18 mouse cellular contexts compared by ENCODE assay signal in the genomic region with DNA sequence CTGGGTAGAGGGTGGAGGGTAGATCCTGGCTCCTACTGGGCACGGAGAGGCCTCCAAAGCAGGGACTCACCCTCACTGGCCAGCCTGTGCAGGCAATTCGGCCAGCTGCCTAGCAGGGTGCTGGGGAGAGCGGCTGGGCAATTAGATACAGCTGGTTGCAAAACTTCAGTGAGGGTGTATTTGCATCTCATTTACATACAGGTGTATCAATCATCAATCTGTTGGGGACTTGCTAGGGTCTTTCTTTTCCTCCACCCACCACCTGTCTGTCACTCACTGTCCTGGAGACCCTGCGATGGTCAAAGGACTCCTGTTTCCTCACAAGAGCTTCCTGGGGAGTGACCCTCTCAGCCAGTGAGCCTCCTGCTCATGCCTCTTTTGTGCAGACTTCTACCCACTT.
DNase-seq lines count a peak whose midpoint lies in the region; ATAC-seq and TF ChIP-seq lines count a peak whose summit lies in the region.
"Had no signal": no experiment of that assay in that cellular context is flagged by ENCODE, and none has a peak within 500 bp of the region (broad histone marks: within the 10 kb centered on the region; RNA-seq: fewer than 3 reads in every experiment).

No protein-coding gene starts in this region.

- peaks cover 11% of the 10 kb centered on the region for H3K27me3 ChIP-seq in kidney, embryonic 15.5 days
- H3K27me3 ChIP-seq in kidney, adult 2 months (replicated peaks; ENCODE audit: control insufficient read depth, insufficient read depth, low read length), result no peaks in the 10 kb centered on the region
- no peaks in the 10 kb centered on the region for H3K27me3 ChIP-seq in MEL (ENCODE audit: control insufficient read depth in 1 of 2, insufficient read depth in 2 of 2, low read length in 2 of 2)
- no peaks in the 10 kb centered on the region for H3K27me3 ChIP-seq in forebrain, embryonic 11.5 days (ENCODE audit: control insufficient read depth, insufficient read depth, low read length)
- H3K27me3 ChIP-seq in liver, embryonic 13.5 days, result no peaks in the 10 kb centered on the region
- no peaks in the 10 kb centered on the region for H3K27me3 ChIP-seq in cerebellum, adult 2 months (ENCODE audit: control insufficient read depth, insufficient read depth, low read length)
- H3K27me3 ChIP-seq: embryonic facial prominence, embryonic 15.5 days; stomach, embryonic 15.5 days had no signal

- no peaks in the 10 kb centered on the region for H3K9me3 ChIP-seq in kidney, embryonic 15.5 days (replicated peaks)
- no peaks in the 10 kb centered on the region for H3K9me3 ChIP-seq in MEL (replicated peaks; ENCODE audit: insufficient read depth, low read length)
- H3K9me3 ChIP-seq in forebrain, embryonic 11.5 days (ENCODE audit: control insufficient read depth, low read length), result no peaks in the 10 kb centered on the region
- H3K9me3 ChIP-seq in liver, embryonic 13.5 days (replicated peaks), result no peaks in the 10 kb centered on the region
- H3K9me3 ChIP-seq: embryonic facial prominence, embryonic 15.5 days; limb, embryonic 12.5 days; stomach, embryonic 15.5 days had no signal

- no peak for ATAC-seq in kidney, embryonic 15.5 days (replicated peaks; ENCODE audit: low FRiP score)
- peak; percentile 11; the same call in 1 of the 2 replicates for ATAC-seq in forebrain, embryonic 11.5 days (replicated peaks; ENCODE audit: low FRiP score)
- no peak for ATAC-seq in liver, embryonic 13.5 days (ENCODE audit: low read depth)
- ATAC-seq: activated CD4-positive, CD25-positive, alpha-beta regulatory T cell, adult 4 months; CD4-positive, CD25-positive, alpha-beta regulatory T cell, adult 4 months had no signal

- H3K9ac ChIP-seq in kidney, embryonic 15.5 days, result no peak overlapping the region
- peak overlapping the region; percentile 76 for H3K9ac ChIP-seq in MEL (ENCODE audit: control insufficient read depth, low read depth, low read length, poor library complexity, severe bottlenecking)
- H3K9ac ChIP-seq in forebrain, embryonic 11.5 days (ENCODE audit: low read length), result no peak overlapping the region
- peak overlapping the region; percentile 82 for H3K9ac ChIP-seq in liver, embryonic 13.5 days
- H3K9ac ChIP-seq: embryonic facial prominence, embryonic 15.5 days; limb, embryonic 12.5 days; stomach, embryonic 15.5 days had no signal

- no peak for DNase-seq in kidney, adult 2 months
- DNase-seq in MEL (ENCODE audit: low read depth, low spot score), result no peak
- no peak for DNase-seq in forebrain, embryonic 11.5 days (ENCODE audit: low spot score)
- DNase-seq in liver, embryonic 13.5 days, result no peak
- DNase-seq in spleen, postnatal 14 days (ENCODE audit: low spot score in 2 of 2), result no peak
- DNase-seq in frontal cortex, postnatal 10 days (ENCODE audit: low spot score in 2 of 2), result no peak
- no peak for DNase-seq in cerebellum, adult 2 months
- DNase-seq: cerebellum, adult 18-20 months; heart, adult 18-20 months; heart, postnatal 36 days; kidney, adult 11 months; thymus, postnatal 4 days had no signal

- TF ChIP-seq POLR2A in kidney, adult 2 months (IDR thresholded peaks at IDR 0.05; ENCODE audit: low read depth, low read length), result no peak
- 0 out of 4 replicates have a peak, but pooled peaks of 1 of the 2 experiments have one; percentile 44 for TF ChIP-seq POLR2A in MEL (IDR thresholded peaks at IDR 0.05; ENCODE audit: control insufficient read depth in 1 of 2, insufficient read depth in 1 of 2, low read depth in 1 of 2, low read length in 2 of 2, poor library complexity in 1 of 2)
- TF ChIP-seq POLR2A in cerebellum, adult 2 months (IDR thresholded peaks at IDR 0.05; ENCODE audit: borderline replicate concordance, insufficient read depth, low read length), result no peak

- no peak overlapping the region for H3K4me3 ChIP-seq in kidney, embryonic 15.5 days (replicated peaks)
- no peak overlapping the region for H3K4me3 ChIP-seq in kidney, adult 2 months (ENCODE audit: insufficient read depth, low read depth, low read length)
- peak overlapping the region; percentile 33 to 45; a peak in 3 of 4 replicates for H3K4me3 ChIP-seq in MEL (ENCODE audit: control insufficient read depth in 1 of 2, insufficient read depth in 1 of 2, low read depth in 2 of 2, low read length in 2 of 2)
- no peak overlapping the region for H3K4me3 ChIP-seq in forebrain, embryonic 11.5 days (ENCODE audit: low read depth, low read length)
- no peak overlapping the region for H3K4me3 ChIP-seq in liver, embryonic 13.5 days (replicated peaks)
- H3K4me3 ChIP-seq in cerebellum, adult 2 months (replicated peaks; ENCODE audit: insufficient read depth, low read depth, low read length), result no peak overlapping the region
- H3K4me3 ChIP-seq: embryonic facial prominence, embryonic 15.5 days; limb, embryonic 12.5 days; stomach, embryonic 15.5 days had no signal

- 58% methylated on average over 4 of the region's 4 CpGs for WGBS in kidney, embryonic 15.5 days
- 80% methylated on average over 4 of the region's 4 CpGs for WGBS in kidney, adult 2 months
- 47% methylated on average over 4 of the region's 4 CpGs for WGBS in forebrain, embryonic 11.5 days
- WGBS in liver, embryonic 13.5 days (ENCODE audit: insufficient replicate concordance), result 74% methylated on average over 4 of the region's 4 CpGs
- 93% methylated on average over 4 of the region's 4 CpGs for WGBS in cerebellum, adult 2 months

- peaks cover 27% of the 10 kb centered on the region for H3K79me2 ChIP-seq in MEL (ENCODE audit: control insufficient read depth, insufficient read depth, low read length, poor library complexity)

- TF ChIP-seq CTCF in kidney, adult 2 months (conservative IDR thresholded peaks at IDR 0.05; ENCODE audit: insufficient read depth, insufficient read length, low read depth, low read length), result no peak
- no peak for TF ChIP-seq CTCF in MEL (IDR thresholded peaks at IDR 0.05 in 2 of 3, conservative IDR thresholded peaks at IDR 0.05 in 1 of 3; ENCODE audit: control insufficient read depth in 1 of 3, insufficient read depth in 1 of 3, low read depth in 2 of 3, low read length in 3 of 3, poor library complexity in 1 of 3, severe bottlenecking in 1 of 3)
- TF ChIP-seq CTCF in cerebellum, adult 2 months (IDR thresholded peaks at IDR 0.05; ENCODE audit: borderline replicate concordance, insufficient read depth, low read depth, low read length), result no peak

- TF ChIP-seq RAD21 in MEL (IDR thresholded peaks at IDR 0.05; ENCODE audit: low read depth, low read length), result no peak

- peaks cover 89% of the 10 kb centered on the region for H3K4me1 ChIP-seq in kidney, embryonic 15.5 days
- H3K4me1 ChIP-seq in kidney, adult 2 months (ENCODE audit: control insufficient read depth, insufficient read depth, low read length), result peaks cover 13% of the 10 kb centered on the region
- peaks cover 33 to 72% of the 10 kb centered on the region in 2 experiments for H3K4me1 ChIP-seq in MEL (ENCODE audit: control insufficient read depth in 1 of 2, insufficient read depth in 2 of 2, low read length in 2 of 2)
- H3K4me1 ChIP-seq in forebrain, embryonic 11.5 days (replicated peaks; ENCODE audit: control insufficient read depth, insufficient read depth, low read length), result peaks cover 33% of the 10 kb centered on the region
- peaks cover 92% of the 10 kb centered on the region for H3K4me1 ChIP-seq in liver, embryonic 13.5 days (replicated peaks)
- H3K4me1 ChIP-seq in cerebellum, adult 2 months (ENCODE audit: control insufficient read depth, insufficient read depth, low read length), result peaks cover 24% of the 10 kb centered on the region

- TF ChIP-seq EP300 in MEL (IDR thresholded peaks at IDR 0.05; ENCODE audit: low read depth in 1 of 2, low read length in 2 of 2), result no peak

- no peaks in the 10 kb centered on the region for H3K36me3 ChIP-seq in kidney, embryonic 15.5 days
- H3K36me3 ChIP-seq in kidney, adult 2 months (ENCODE audit: control insufficient read depth, insufficient read depth, low read length), result no peaks in the 10 kb centered on the region
- H3K36me3 ChIP-seq in MEL (ENCODE audit: control insufficient read depth in 1 of 2, insufficient read depth in 2 of 2, low read length in 2 of 2), result peaks cover 0 to 54% of the 10 kb centered on the region in 2 experiments; a peak in 2 of 4 replicates
- no peaks in the 10 kb centered on the region for H3K36me3 ChIP-seq in forebrain, embryonic 11.5 days (ENCODE audit: control insufficient read depth, insufficient read depth, low read length)
- H3K36me3 ChIP-seq in liver, embryonic 13.5 days, result no peaks in the 10 kb centered on the region
- H3K36me3 ChIP-seq: embryonic facial prominence, embryonic 15.5 days; limb, embryonic 12.5 days; stomach, embryonic 15.5 days had no signal

- H3K4me2 ChIP-seq in kidney, embryonic 15.5 days, result no peak overlapping the region
- H3K4me2 ChIP-seq in forebrain, embryonic 11.5 days (ENCODE audit: low read depth, low read length, severe bottlenecking), result no peak overlapping the region
- H3K4me2 ChIP-seq in liver, embryonic 13.5 days, result no peak overlapping the region
- H3K4me2 ChIP-seq: embryonic facial prominence, embryonic 15.5 days; limb, embryonic 12.5 days; stomach, embryonic 15.5 days had no signal

- peak overlapping the region; percentile 65 for H3K27ac ChIP-seq in kidney, embryonic 15.5 days
- no peak overlapping the region for H3K27ac ChIP-seq in kidney, adult 2 months (ENCODE audit: insufficient read depth, low read depth, low read length)
- H3K27ac ChIP-seq in MEL (ENCODE audit: control insufficient read depth, low read depth, low read length), result peak overlapping the region; percentile 97
- peak overlapping the region; percentile 72; the same call in 1 of the 2 replicates for H3K27ac ChIP-seq in forebrain, embryonic 11.5 days (ENCODE audit: low read depth, low read length)
- peak overlapping the region; percentile 96 for H3K27ac ChIP-seq in liver, embryonic 13.5 days
- H3K27ac ChIP-seq in cerebellum, adult 2 months (ENCODE audit: insufficient read depth, low read length), result no peak overlapping the region
- H3K27ac ChIP-seq: embryonic facial prominence, embryonic 15.5 days; limb, embryonic 12.5 days; stomach, embryonic 15.5 days had no signal

TF ChIP-seq in MEL, 35 proteins besides CTCF, POLR2A, EP300 and RAD21:
- 0 out of 2 replicates have a peak, but pooled peaks have one; percentile 15 for TF ChIP-seq HCFC1 (IDR thresholded peaks at IDR 0.05; ENCODE audit: low read depth, low read length)
- peak; percentile 53; the same call in 1 of the 2 replicates for TF ChIP-seq CHD1 (IDR thresholded peaks at IDR 0.05; ENCODE audit: low read depth, low read length)
- TF ChIP-seq E2F4 (IDR thresholded peaks at IDR 0.05; ENCODE audit: borderline replicate concordance, low read depth, low read length), result no peak

Comparison
In these comparisons a context has a peak if more than half of its experiments do, and no peak if none do; other contexts are left out.
1. H3K27ac ChIP-seq: peak in kidney, embryonic 15.5 days (single experiment), MEL (single experiment), forebrain, embryonic 11.5 days (single experiment) and liver, embryonic 13.5 days (single experiment); none in kidney, adult 2 months (single experiment) and cerebellum, adult 2 months (single experiment).
2. H3K4me3 ChIP-seq: peak in MEL (2 of 2); none in kidney, embryonic 15.5 days (single experiment), kidney, adult 2 months (single experiment), forebrain, embryonic 11.5 days (single experiment), liver, embryonic 13.5 days (single experiment) and cerebellum, adult 2 months (single experiment).
3. H3K9ac ChIP-seq: peak in MEL (single experiment) and liver, embryonic 13.5 days (single experiment); none in kidney, embryonic 15.5 days (single experiment) and forebrain, embryonic 11.5 days (single experiment).